Mouse (Mus musculus) CH12.LX (cell line): ENCODE data around the gene Icam5. TPM values are rescaled to one million over a fixed set of nuclear protein-coding genes. Genes with fewer than 3 reads are reported as not detected.
A peak's percentile ranks its signal among the peaks of the same experiment; 100 is the strongest.

Experiments
- DNase-seq: peaks from one replicate; pipeline ENCODE4 v3.0.0-alpha.2; 2013; ENCODE audit errors: extremely low read depth
- H3K27ac ChIP-seq: 2 replicates; pipeline ENCODE4 v1.5.1; 2012; ENCODE audit warnings: low read depth, mild to moderate bottlenecking, control low read depth, moderate library complexity; ENCODE audit not compliant: insufficient read depth
- H3K27me3 ChIP-seq: replicated peaks from 2 replicates; pipeline ENCODE3; 2012; ENCODE audit warnings: inconsistent platforms
- H3K36me3 ChIP-seq, 2 experiments: replicated peaks in 1 of 2; 2 replicates each; pipeline versions ENCODE3 to v1.6.1; 2012; ENCODE audit warnings: inconsistent platforms in 1 of 2, low read length in 1 of 2, mild to moderate bottlenecking in 1 of 2, mixed read lengths in 1 of 2, moderate library complexity in 1 of 2; ENCODE audit not compliant: control insufficient read depth in 1 of 2, insufficient read depth in 1 of 2
- H3K4me1 ChIP-seq, 2 experiments: 2 replicates each; pipeline ENCODE4 v1.6.1; 2012; ENCODE audit warnings: inconsistent platforms in 1 of 2, moderate library complexity in 1 of 2; ENCODE audit not compliant: insufficient read depth in 2 of 2, control insufficient read depth in 1 of 2
- H3K4me2 ChIP-seq: 2 replicates; pipeline ENCODE4 v1.6.1; 2012; ENCODE audit warnings: low read depth, mild to moderate bottlenecking, control low read depth; ENCODE audit not compliant: poor library complexity, insufficient read depth, severe bottlenecking
- H3K4me3 ChIP-seq, 3 experiments: fragments of 150-350 bp in 1 of 3; sonication (generic) in 1 of 3; replicated peaks in 1 of 3; 2 replicates each; pipeline versions ENCODE3 to v1.5.1; 2011 to 2012; ENCODE audit warnings: low read depth in 2 of 3, low read length in 2 of 3, mild to moderate bottlenecking in 2 of 3, moderate library complexity in 2 of 3, control low read depth in 1 of 3, improper control_type of control experiment in 1 of 3, inconsistent platforms in 1 of 3, mixed read lengths in 1 of 3; ENCODE audit not compliant: poor library complexity in 1 of 3
- H3K79me2 ChIP-seq: replicated peaks from 2 replicates; pipeline ENCODE4 v1.6.1; 2012; ENCODE audit warnings: mild to moderate bottlenecking, moderate library complexity; ENCODE audit not compliant: control insufficient read depth, poor library complexity, insufficient read depth, severe bottlenecking; ENCODE audit errors: extremely low read depth
- H3K9ac ChIP-seq: 2 replicates; pipeline ENCODE4 v1.6.1; 2012; ENCODE audit warnings: low read depth, mild to moderate bottlenecking, control low read depth, moderate library complexity; ENCODE audit not compliant: insufficient read depth
- H3K9me3 ChIP-seq: replicated peaks from 2 replicates; pipeline ENCODE3; 2012; ENCODE audit warnings: low read length, inconsistent platforms, mixed read lengths
- CHD2 ChIP-seq: IDR thresholded peaks from 2 replicates; pipeline ENCODE4 v1.6.1; 2011; ENCODE audit warnings: low read length, improper control_type of control experiment
- CTCF ChIP-seq, 2 experiments: IDR thresholded peaks in 1 of 2; conservative IDR thresholded peaks in 1 of 2; 2 replicates each; pipeline ENCODE4 v1.5.1; 2011 to 2012; ENCODE audit warnings: low read depth in 2 of 2, low read length in 2 of 2, improper control_type of control experiment in 1 of 2, inconsistent platforms in 1 of 2, mild to moderate bottlenecking in 1 of 2, moderate library complexity in 1 of 2
- E2F4 ChIP-seq: IDR thresholded peaks from 2 replicates; pipeline ENCODE4 v1.6.1; 2011; ENCODE audit warnings: low read depth, low read length, improper control_type of control experiment; ENCODE audit not compliant: insufficient replicate concordance
- EP300 ChIP-seq: IDR thresholded peaks from 2 replicates; pipeline ENCODE4 v1.6.1; 2011; ENCODE audit warnings: low read length, improper control_type of control experiment
- MEF2A ChIP-seq: IDR thresholded peaks from 2 replicates; pipeline ENCODE4 v1.6.1; 2014; ENCODE audit warnings: low read depth, mild to moderate bottlenecking, inconsistent platforms, low read length, improper control_type of control experiment, borderline replicate concordance
- POLR2AphosphoS2 ChIP-seq: IDR thresholded peaks from 2 replicates; pipeline ENCODE4 v1.6.1; 2011; ENCODE audit warnings: low read depth, low read length, improper control_type of control experiment
- RAD21 ChIP-seq: IDR thresholded peaks from 2 replicates; pipeline ENCODE4 v1.6.1; 2011; ENCODE audit warnings: low read depth, mild to moderate bottlenecking, low read length, improper control_type of control experiment, moderate library complexity
- TBP ChIP-seq: conservative IDR thresholded peaks from 2 replicates; pipeline ENCODE4 v1.6.1; 2011; ENCODE audit warnings: low read depth, low read length, improper control_type of control experiment
- TCF12 ChIP-seq: IDR thresholded peaks from 2 replicates; pipeline ENCODE4 v1.6.1; 2014; ENCODE audit warnings: low read depth, mild to moderate bottlenecking, inconsistent platforms, low read length, improper control_type of control experiment
- UBTF ChIP-seq: IDR thresholded peaks from 2 replicates; pipeline ENCODE4 v1.6.1; 2012; ENCODE audit warnings: low read depth, mild to moderate bottlenecking, inconsistent platforms, low read length, improper control_type of control experiment, moderate library complexity
- ZNF384 ChIP-seq: IDR thresholded peaks from 2 replicates; pipeline ENCODE4 v1.6.1; 2012; ENCODE audit warnings: low read depth, low read length, improper control_type of control experiment, inconsistent platforms
- dilution Hi-C: fragments of 300-500 bp; cut with MboI; formaldehyde crosslinking; loops from 2 replicates; pipeline ENCODE4 v1.14.3; 2020; ENCODE audit warnings: low sequenced_read_pairs; ENCODE audit not compliant: extremely low pct_unique_long_range_greater_than_20kb, extremely low pct_ligation_motif_present
- in situ Hi-C: fragments of 300-500 bp; cut with MboI; formaldehyde crosslinking; loops from 3 replicates; pipeline ENCODE4 v1.14.3; 2019; ENCODE audit warnings: low sequenced_read_pairs, low pct_ligation_motif_present, low pct_unique_long_range_greater_than_20kb, mixed read lengths
- polyA plus RNA-seq: library from polyadenylated mRNA; unstranded; fragments of >175 nt; gene quantifications from 2 replicates; pipeline ENCODE4 v1.2.1, GENCODE M21; 2012; ENCODE audit warnings: low read depth; ENCODE audit not compliant: insufficient read length
- total RNA-seq, 2 experiments: library from RNA; depleted of rRNA; stranded (reverse); fragments of 300-350 nt in 1 of 2; fragments of >200 nt in 1 of 2; gene quantifications; 2 replicates each; pipeline ENCODE4 v1.2.3; 2012 to 2014

Icam5 gene
- total and polyA plus RNA-seq, 3 experiments, result 0.89 to 4.9 (median 1.6) TPM

DNA sequence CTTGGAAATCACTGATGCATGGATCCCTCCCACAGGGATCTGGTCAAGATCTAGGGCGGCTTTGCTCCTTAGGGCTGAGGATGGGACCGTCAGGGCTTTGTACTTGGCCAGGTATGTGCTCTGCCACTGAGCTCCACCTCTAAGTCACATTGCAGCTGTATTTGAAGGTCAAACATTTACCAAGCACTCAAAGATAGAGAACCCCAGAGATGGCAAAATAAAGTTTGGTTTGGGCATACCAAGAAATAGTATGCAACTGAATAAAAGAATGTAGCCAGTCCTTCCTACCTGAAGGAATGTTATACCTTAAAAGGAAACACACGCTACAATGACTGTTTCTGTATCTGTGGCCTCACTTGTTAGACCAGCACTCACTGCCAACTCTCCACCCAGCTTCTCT, 10.5 kb upstream of the Icam5 start:
- H3K9me3 ChIP-seq, result no peaks in the 10 kb centered on the region
- TF ChIP-seq CHD2, result no peak
- TF ChIP-seq POLR2AphosphoS2, result 0 out of 2 replicates have a peak, but pooled peaks have one; percentile 8

DNA sequence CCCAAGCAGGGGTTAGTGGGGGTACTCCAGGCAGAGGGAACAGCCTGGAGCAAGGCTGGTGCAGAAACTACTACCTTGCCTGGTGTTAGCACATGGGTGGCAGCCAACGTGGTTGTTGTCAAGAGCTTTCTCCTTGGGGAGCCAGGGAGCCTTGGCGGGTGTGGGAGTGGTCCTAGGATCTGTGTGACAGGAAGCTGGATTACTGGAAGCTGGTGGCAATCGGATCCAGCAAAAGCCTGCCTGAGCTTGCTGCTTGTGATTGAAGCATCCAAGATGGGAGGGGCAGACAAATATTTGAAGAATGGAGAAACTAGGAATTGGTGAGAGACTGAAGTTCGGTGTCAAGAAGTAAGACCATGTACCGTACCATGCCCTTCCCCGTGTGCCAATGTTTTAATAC, 9.6 kb upstream of the Icam5 start:
- no peaks in the 10 kb centered on the region for H3K27me3 ChIP-seq
- no peak overlapping the region for H3K4me3 ChIP-seq
- peaks cover 76% of the 10 kb centered on the region for H3K79me2 ChIP-seq
- no peak overlapping the region for H3K4me2 ChIP-seq
- dilution Hi-C loops, result no loop called here
- in situ Hi-C loops, result no loop called here
- TF ChIP-seq E2F4 (no peak), EP300 (no peak), MEF2A (no peak), UBTF (no peak), ZNF384 (no peak), TBP (no peak)
- no peak overlapping the region for H3K27ac ChIP-seq
- no peaks in the 10 kb centered on the region for H3K9me3 ChIP-seq
- no peak for DNase-seq
- no peak overlapping the region for H3K9ac ChIP-seq
- peaks cover 70 to 90% of the 10 kb centered on the region in 2 experiments for H3K36me3 ChIP-seq
- H3K4me1 ChIP-seq, result peaks cover 20 to 52% of the 10 kb centered on the region in 2 experiments

More for the DNA sequence above, 10.5 kb upstream of the Icam5 start:
- H3K27ac ChIP-seq, result no peak overlapping the region
- peaks cover 82% of the 10 kb centered on the region for H3K79me2 ChIP-seq
- peaks cover 19 to 50% of the 10 kb centered on the region in 2 experiments for H3K4me1 ChIP-seq
- H3K4me2 ChIP-seq, result no peak overlapping the region
- no peaks in the 10 kb centered on the region for H3K27me3 ChIP-seq
- dilution Hi-C loops (no loop called here), in situ Hi-C loops (no loop called here)
- no peak overlapping the region for H3K9ac ChIP-seq
- DNase-seq, result no peak
- H3K4me3 ChIP-seq, result no peak overlapping the region
- H3K36me3 ChIP-seq, result peaks cover 61 to 83% of the 10 kb centered on the region in 2 experiments

DNA sequence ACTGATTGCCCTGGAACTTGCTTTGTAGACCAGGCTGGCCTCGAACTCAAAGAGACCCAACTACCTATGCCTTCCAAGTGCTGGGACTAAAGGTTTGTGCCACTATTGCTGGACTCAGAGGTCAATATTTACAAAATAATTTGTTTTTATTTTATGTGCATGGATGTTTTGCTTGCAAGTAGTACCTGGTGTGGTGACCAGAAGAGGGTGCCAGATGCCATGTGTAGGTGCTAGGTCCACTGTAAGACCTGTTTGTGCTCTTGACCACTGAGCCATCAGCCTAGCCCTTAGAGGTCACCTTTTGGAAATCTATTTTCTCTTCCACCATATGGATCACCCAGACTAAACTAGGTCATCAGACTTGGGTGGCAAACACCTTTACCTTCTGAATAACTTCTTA, 9.1 kb upstream of the Icam5 start:
- peaks cover 22 to 57% of the 10 kb centered on the region in 2 experiments for H3K4me1 ChIP-seq
- H3K9ac ChIP-seq, result no peak overlapping the region
- H3K4me3 ChIP-seq, result no peak overlapping the region
- TF ChIP-seq TCF12 (no peak), ZNF384 (no peak), CTCF (conservative IDR thresholded peaks at IDR 0.05 in 1 of 2, IDR thresholded peaks at IDR 0.05 in 1 of 2; ENCODE audit: low read depth in 2 of 2, low read length in 2 of 2) (peak in 1 of 2 experiments; percentile 40; a peak in 2 of 4 replicates), RAD21 (peak; percentile 15)
- dilution Hi-C loops (no loop called here), in situ Hi-C loops (no loop called here)
- no peaks in the 10 kb centered on the region for H3K27me3 ChIP-seq
- peaks cover 72 to 90% of the 10 kb centered on the region in 2 experiments for H3K36me3 ChIP-seq
- no peak overlapping the region for H3K4me2 ChIP-seq
- no peaks in the 10 kb centered on the region for H3K9me3 ChIP-seq
- DNase-seq, result no peak
- H3K79me2 ChIP-seq, result peaks cover 72% of the 10 kb centered on the region
- H3K27ac ChIP-seq, result no peak overlapping the region
